11 mouse cellular contexts compared by ENCODE assay signal in the genomic region with DNA sequence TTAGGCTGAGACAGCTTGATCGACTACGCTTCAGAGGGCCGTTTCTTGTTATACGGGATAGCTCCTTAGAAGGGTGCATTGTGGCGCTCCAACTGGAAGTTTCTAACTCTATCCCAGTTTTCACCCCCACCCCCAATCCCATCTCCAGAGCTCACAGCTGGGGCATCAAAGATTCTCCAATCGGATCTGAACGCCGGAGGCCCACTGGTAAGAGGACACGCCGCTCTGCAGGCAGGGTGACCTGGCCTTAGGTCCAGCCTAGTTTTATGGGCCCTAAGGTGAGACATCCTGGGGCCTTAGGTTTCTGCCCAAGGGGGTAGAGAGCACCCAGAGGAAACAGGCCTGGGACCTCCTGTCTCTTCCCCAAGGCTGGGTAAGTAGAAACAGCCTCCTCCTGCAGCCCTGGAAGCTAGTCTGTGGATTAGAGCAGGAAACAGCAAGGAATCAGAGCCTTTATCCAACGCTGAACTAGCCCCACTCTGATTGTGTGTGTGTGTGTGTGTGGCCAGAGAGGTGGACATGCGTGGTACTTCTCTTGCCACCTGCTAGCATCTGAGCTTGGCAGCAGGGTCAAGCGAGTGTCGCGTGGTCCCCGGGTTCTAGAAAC. TPM values are rescaled to one million over a fixed set of nuclear protein-coding genes. Genes with fewer than 3 reads are reported as not detected.
DNase-seq lines count a peak whose midpoint lies in the region; ATAC-seq and TF ChIP-seq lines count a peak whose summit lies in the region.
"Had no signal": no experiment of that assay in that cellular context is flagged by ENCODE, and none has a peak within 500 bp of the region (broad histone marks: within the 10 kb centered on the region; RNA-seq: fewer than 3 reads in every experiment).

No protein-coding gene starts in this region.

- H3K4me2 ChIP-seq in kidney, embryonic 16.5 days (replicated peaks; ENCODE audit: low read depth, low read length), result peak overlapping the region; percentile 59
- peak overlapping the region; percentile 62 for H3K4me2 ChIP-seq in embryonic facial prominence, embryonic 14.5 days (ENCODE audit: low read depth, low read length)
- H3K4me2 ChIP-seq in intestine, embryonic 14.5 days (ENCODE audit: low read length), result peak overlapping the region; percentile 54
- H3K4me2 ChIP-seq in neural tube, embryonic 13.5 days, result peak overlapping the region; percentile 77

- no peak for TF ChIP-seq CTCF in kidney, adult 2 months (conservative IDR thresholded peaks at IDR 0.05; ENCODE audit: insufficient read depth, insufficient read length, low read depth, low read length)

- no peak for ATAC-seq in kidney, embryonic 16.5 days (ENCODE audit: low FRiP score, low TSS enrichment)
- 0 out of 2 replicates have a peak, but pooled peaks have one; percentile 2 for ATAC-seq in embryonic facial prominence, embryonic 14.5 days (ENCODE audit: low read depth)
- no peak for ATAC-seq in intestine, embryonic 14.5 days (replicated peaks; ENCODE audit: low FRiP score, low TSS enrichment, low read depth)
- ATAC-seq in neural tube, embryonic 13.5 days (ENCODE audit: low read depth), result no peak
- ATAC-seq in monocyte, adult 5-6 weeks (replicated peaks; ENCODE audit: insufficient number of reproducible peaks, low FRiP score, low TSS enrichment, poor library complexity, severe bottlenecking), result no peak
- ATAC-seq: Patski had no signal

- TF ChIP-seq POLR2A in kidney, adult 2 months (IDR thresholded peaks at IDR 0.05; ENCODE audit: low read depth, low read length), result no peak

- no peaks in the 10 kb centered on the region for H3K9me3 ChIP-seq in kidney, embryonic 16.5 days (ENCODE audit: low read length)
- H3K9me3 ChIP-seq in embryonic facial prominence, embryonic 14.5 days (ENCODE audit: control insufficient read depth, low read length), result no peaks in the 10 kb centered on the region
- H3K9me3 ChIP-seq in intestine, embryonic 14.5 days (ENCODE audit: control insufficient read depth, low read length), result no peaks in the 10 kb centered on the region
- no peaks in the 10 kb centered on the region for H3K9me3 ChIP-seq in neural tube, embryonic 13.5 days

- H3K4me1 ChIP-seq in kidney, embryonic 16.5 days (ENCODE audit: insufficient read depth, low read length), result peaks cover 33% of the 10 kb centered on the region
- H3K4me1 ChIP-seq in kidney, adult 2 months (ENCODE audit: control insufficient read depth, insufficient read depth, low read length), result peaks cover 2% of the 10 kb centered on the region; the same call in 1 of the 2 replicates
- peaks cover 17% of the 10 kb centered on the region for H3K4me1 ChIP-seq in embryonic facial prominence, embryonic 14.5 days (ENCODE audit: control insufficient read depth, insufficient read depth, low read length)
- H3K4me1 ChIP-seq in intestine, embryonic 14.5 days (replicated peaks; ENCODE audit: control insufficient read depth, insufficient read depth, low read length), result peaks cover 26% of the 10 kb centered on the region
- peaks cover 76% of the 10 kb centered on the region for H3K4me1 ChIP-seq in neural tube, embryonic 13.5 days (replicated peaks)

- peaks cover 93% of the 10 kb centered on the region for H3K27me3 ChIP-seq in kidney, embryonic 16.5 days (ENCODE audit: insufficient read depth, low read length)
- peaks cover 9% of the 10 kb centered on the region for H3K27me3 ChIP-seq in kidney, adult 2 months (replicated peaks; ENCODE audit: control insufficient read depth, insufficient read depth, low read length)
- peaks cover 85% of the 10 kb centered on the region for H3K27me3 ChIP-seq in embryonic facial prominence, embryonic 14.5 days (replicated peaks; ENCODE audit: control insufficient read depth, insufficient read depth, low read length)
- H3K27me3 ChIP-seq in intestine, embryonic 14.5 days (replicated peaks; ENCODE audit: control insufficient read depth, insufficient read depth, low read length), result peaks cover 94% of the 10 kb centered on the region
- H3K27me3 ChIP-seq in neural tube, embryonic 13.5 days, result peaks cover 58% of the 10 kb centered on the region

- 9% methylated on average over 16 of the region's 16 CpGs for WGBS in kidney, embryonic 16.5 days
- WGBS in kidney, adult 2 months, result 40% methylated on average over 16 of the region's 16 CpGs
- WGBS in embryonic facial prominence, embryonic 14.5 days, result 4% methylated on average over 16 of the region's 16 CpGs
- WGBS in intestine, embryonic 14.5 days, result 10% methylated on average over 16 of the region's 16 CpGs
- WGBS in neural tube, embryonic 13.5 days, result 2% methylated on average over 16 of the region's 16 CpGs

- no peak overlapping the region for H3K27ac ChIP-seq in kidney, embryonic 16.5 days (ENCODE audit: low read length)
- H3K27ac ChIP-seq in kidney, adult 2 months (ENCODE audit: insufficient read depth, low read depth, low read length), result no peak overlapping the region
- no peak overlapping the region for H3K27ac ChIP-seq in embryonic facial prominence, embryonic 14.5 days (replicated peaks; ENCODE audit: low read depth, low read length)
- H3K27ac ChIP-seq in intestine, embryonic 14.5 days (ENCODE audit: low read depth), result no peak overlapping the region
- peak overlapping the region; percentile 77 for H3K27ac ChIP-seq in neural tube, embryonic 13.5 days (replicated peaks)

- H3K9ac ChIP-seq in kidney, embryonic 16.5 days (replicated peaks; ENCODE audit: low read length), result peak overlapping the region; percentile 19; the same call in 1 of the 2 replicates
- H3K9ac ChIP-seq in embryonic facial prominence, embryonic 14.5 days (ENCODE audit: low read depth, low read length), result 0 out of 2 replicates have a peak overlapping the region, but pooled peaks have one; percentile 46
- no peak overlapping the region for H3K9ac ChIP-seq in intestine, embryonic 14.5 days (ENCODE audit: low read length)
- peak overlapping the region; percentile 73 for H3K9ac ChIP-seq in neural tube, embryonic 13.5 days

- no peak for DNase-seq in kidney, adult 2 months
- DNase-seq in embryonic facial prominence, embryonic 14.5 days (ENCODE audit: low spot score), result no peak
- DNase-seq in intestine, embryonic 14.5 days (ENCODE audit: low spot score), result no peak
- no peak for DNase-seq in spleen, postnatal 10 days (ENCODE audit: low spot score in 2 of 2)
- DNase-seq in left cerebral cortex, postnatal 25 days (ENCODE audit: low spot score in 2 of 2), result no peak
- DNase-seq: cerebellum, adult 9-10 months; kidney, adult 18-20 months had no signal

- intact Hi-C loops in left cerebral cortex, postnatal 25 days (cut with DNase I), result loop anchor here (5.0 kb wide), 1 partner anchor 93 kb away; no protein-coding TSS in a partner anchor

- H3K4me3 ChIP-seq in kidney, embryonic 16.5 days (ENCODE audit: low read length), result peak overlapping the region; percentile 43
- H3K4me3 ChIP-seq in kidney, adult 2 months (ENCODE audit: insufficient read depth, low read depth, low read length), result no peak overlapping the region
- H3K4me3 ChIP-seq in embryonic facial prominence, embryonic 14.5 days (ENCODE audit: low read depth, low read length), result peak overlapping the region; percentile 40
- H3K4me3 ChIP-seq in intestine, embryonic 14.5 days (ENCODE audit: low read depth, low read length), result peak overlapping the region; percentile 27; the same call in 1 of the 2 replicates
- peak overlapping the region; percentile 47 for H3K4me3 ChIP-seq in neural tube, embryonic 13.5 days

- no peaks in the 10 kb centered on the region for H3K36me3 ChIP-seq in kidney, embryonic 16.5 days (ENCODE audit: insufficient read depth, low read length)
- no peaks in the 10 kb centered on the region for H3K36me3 ChIP-seq in kidney, adult 2 months (ENCODE audit: control insufficient read depth, insufficient read depth, low read length)
- no peaks in the 10 kb centered on the region for H3K36me3 ChIP-seq in embryonic facial prominence, embryonic 14.5 days (ENCODE audit: control insufficient read depth, insufficient read depth, low read length)
- no peaks in the 10 kb centered on the region for H3K36me3 ChIP-seq in intestine, embryonic 14.5 days (ENCODE audit: control insufficient read depth, insufficient read depth, low read length)
- no peaks in the 10 kb centered on the region for H3K36me3 ChIP-seq in neural tube, embryonic 13.5 days

RNA-seq across cellular contexts. Expression of a gene that starts 3.8 kb away (rescaled TPM):
- polyA plus RNA-seq in kidney, embryonic 16.5 days (2015; fragmentation: Nextera tagmentation; extraction: Ambion mirVana), result 0.20 and 0.33 TPM in 2 replicates
- polyA plus RNA-seq in kidney, adult 2 months (2012; rRNA removed), result 0.23 and 0.41 TPM in 2 replicates
- polyA plus RNA-seq in embryonic facial prominence, embryonic 14.5 days (2014; fragmentation: Nextera tagmentation; extraction: Ambion mirVana), result 0.15 and 0.50 TPM in 2 replicates
- not detected in 2 replicates for polyA plus RNA-seq in intestine, embryonic 14.5 days (2014; fragmentation: Nextera tagmentation; extraction: Ambion mirVana)
- 21.8 and 22.7 TPM in 2 replicates for polyA plus RNA-seq in neural tube, embryonic 13.5 days (2015; fragmentation: Nextera tagmentation; extraction: Ambion mirVana)
- not detected in 3 replicates for total RNA-seq in monocyte, adult 5-6 weeks (2017)
- 10 to 100 TPM; 11.4 to 12.3 TPM for total RNA-seq in left cerebral cortex, postnatal 25 days (2021)

Comparison
In these comparisons a context has a peak if more than half of its experiments do, and no peak if none do; other contexts are left out.
1. RNA of a gene that starts 3.8 kb away (polyA plus RNA-seq): 21.8 to 22.7 TPM in neural tube, embryonic 13.5 days; 0.23 to 0.41 TPM in kidney, adult 2 months, 0.20 to 0.33 TPM in kidney, embryonic 16.5 days, 0.15 to 0.50 TPM in embryonic facial prominence, embryonic 14.5 days and not detected in intestine, embryonic 14.5 days; every median in the first group is over 10 times any median in the second.
2. Peak in every context shown above with its lines, with median percentiles within 50 percentile points of each other: H3K4me2 ChIP-seq.